Mouse (Mus musculus) liver, embryonic 14.5 days (tissue): Measurements from ENCODE around the gene Sugct.

Experiments used
- CTCF ChIP-seq: IDR thresholded peaks from 2 replicates; pipeline ENCODE4 v1.5.1; 2016; ENCODE audit warnings: antibody characterized with exemption, low read depth, control low read depth
- EP300 ChIP-seq: IDR thresholded peaks from 2 replicates; pipeline ENCODE4 v1.6.1; 2016; ENCODE audit warnings: antibody characterized with exemption, low read depth

GRCm38 (mm10) chr13:16859986-16860385, 835.4 kb downstream of the Sugct start:
- TF ChIP-seq CTCF: no peak
- no peak for TF ChIP-seq EP300
